Mouse (Mus musculus) 3134 (cell line): ENCODE results near the gene Olfr353.

Source experiments
- DNase-seq: peaks from one replicate; pipeline ENCODE4 v3.0.0-alpha.2; 2011; ENCODE audit warnings: low spot score; ENCODE audit not compliant: insufficient read length; ENCODE audit errors: extremely low read depth

Gene Olfr353

GRCm38 (mm10) chr2:36892836-36893235 lies at the start of gene Olfr353:
Olfr353 (minus strand) TSS chr2:36892936.
- no peak for DNase-seq

GRCm38 (mm10) chr2:36936821-36937220 lies 44.1 kb upstream of the Olfr353 start, which contains the start of gene Olfr356:
Olfr356 (plus strand) TSS chr2:36937121.
- DNase-seq = no peak

GRCm38 (mm10) chr2:36928797-36929196 lies 36.1 kb upstream of the Olfr353 start, which contains the start of gene Olfr355:
Olfr355 (minus strand) TSS chr2:36928897.
- DNase-seq = no peak

- no peak for DNase-seq
Observed at GRCm38 (mm10) chr2:36905380-36905779, 12.6 kb upstream of the Olfr353 start, which contains the start of gene Olfr354. Olfr354 (plus strand) TSS chr2:36905680.

- no peak for DNase-seq
Observed at GRCm38 (mm10) chr2:36897114-36897513, 4.4 kb upstream of the Olfr353 start.

- DNase-seq = no peak
Observed at GRCm38 (mm10) chr2:36868160-36868559, 24.6 kb downstream of the Olfr353 start, which contains the start of gene Olfr352. Olfr352 (plus strand) TSS chr2:36868460.

GRCm38 (mm10) chr2:36862560-36862959 lies 30.2 kb downstream of the Olfr353 start, which contains the start of gene Olfr351:
Olfr351 (minus strand) TSS chr2:36862660.
- no peak for DNase-seq

- no peak for DNase-seq
Observed at GRCm38 (mm10) chr2:36846010-36846409, 46.7 kb downstream of the Olfr353 start, which contains the start of gene Olfr350. Olfr350 (plus strand) TSS chr2:36846310.
